Mouse (Mus musculus) layer of hippocampus, postnatal 36 days (tissue): ENCODE data around the gene Ldlrad3. TPM values are rescaled to one million over a fixed set of nuclear protein-coding genes. Genes with fewer than 3 reads are reported as not detected.
A peak's percentile ranks its signal among the peaks of the same experiment; 100 is the strongest.

Source experiments
- DNase-seq, 2 experiments: peaks; one replicate each; pipeline ENCODE4 v3.0.0; 2022
- total RNA-seq, 2 experiments: library from RNA; stranded (reverse); gene quantifications; 2 replicates each; pipeline ENCODE4 v1.2.3; 2021

The Ldlrad3 gene
- total RNA-seq, 2 experiments from 2014 or later = 9.3 to 9.4 TPM

- DNase-seq = peak in 1 of 2 experiments; percentile 44
Observed at GRCm38 (mm10) chr2:102071022-102071717, 115.0 kb downstream of the Ldlrad3 start.

GRCm38 (mm10) chr2:102064826-102065441, 121.3 kb downstream of the Ldlrad3 start:
- no peak for DNase-seq

GRCm38 (mm10) chr2:102063906-102064505, 122.2 kb downstream of the Ldlrad3 start:
- no peak for DNase-seq

- no peak for DNase-seq
Observed at GRCm38 (mm10) chr2:102062861-102063468, 123.2 kb downstream of the Ldlrad3 start.

- DNase-seq = no peak
Observed at GRCm38 (mm10) chr2:102061921-102062320, 124.3 kb downstream of the Ldlrad3 start.

GRCm38 (mm10) chr2:102057746-102058145, 128.4 kb downstream of the Ldlrad3 start:
- DNase-seq = no peak

GRCm38 (mm10) chr2:102057029-102057685, 129.0 kb downstream of the Ldlrad3 start:
- peak; percentile 44 to 55 for DNase-seq

GRCm38 (mm10) chr2:102056144-102056543, 130.0 kb downstream of the Ldlrad3 start:
- no peak for DNase-seq

GRCm38 (mm10) chr2:102052951-102053660, 133.1 kb downstream of the Ldlrad3 start:
- DNase-seq = peak; percentile 54 to 63

GRCm38 (mm10) chr2:102052353-102052752, 133.8 kb downstream of the Ldlrad3 start:
- no peak for DNase-seq

GRCm38 (mm10) chr2:102049866-102050550, 136.2 kb downstream of the Ldlrad3 start:
- DNase-seq = no peak

GRCm38 (mm10) chr2:102048296-102049175, 137.6 kb downstream of the Ldlrad3 start:
- DNase-seq = no peak

GRCm38 (mm10) chr2:102046481-102046880, 139.7 kb downstream of the Ldlrad3 start:
- DNase-seq = no peak

- no peak for DNase-seq
Observed at GRCm38 (mm10) chr2:102040456-102040855, 145.7 kb downstream of the Ldlrad3 start.

GRCm38 (mm10) chr2:102040011-102040410, 146.2 kb downstream of the Ldlrad3 start:
- DNase-seq = no peak

- DNase-seq = no peak
Observed at GRCm38 (mm10) chr2:102038895-102039667, 147.1 kb downstream of the Ldlrad3 start.

- peak; percentile 72 to 77 for DNase-seq
Observed at GRCm38 (mm10) chr2:102038229-102038894, 147.8 kb downstream of the Ldlrad3 start.

GRCm38 (mm10) chr2:102036665-102037511, 149.3 kb downstream of the Ldlrad3 start:
- DNase-seq = no peak
